Mouse (Mus musculus) kidney, postnatal 14 days (tissue): ENCODE measurements around the gene Megf6.

Source experiments
- DNase-seq: peaks from one replicate; pipeline ENCODE4 v3.0.0; 2022; ENCODE audit warnings: mixed read lengths

Megf6 gene

GRCm38 (mm10) chr4:154214075-154214474 lies 43.5 kb downstream of the Megf6 start:
- DNase-seq, result no peak

GRCm38 (mm10) chr4:154217711-154218350 lies 47.3 kb downstream of the Megf6 start:
- no peak for DNase-seq

GRCm38 (mm10) chr4:154222773-154223172 lies 52.2 kb downstream of the Megf6 start:
- DNase-seq, result peak; percentile 45

GRCm38 (mm10) chr4:154224267-154224969 lies 53.9 kb downstream of the Megf6 start:
- no peak for DNase-seq

- no peak for DNase-seq
These were observed 54.4 kb downstream of the Megf6 start for GRCm38 (mm10) chr4:154224970-154225309.

GRCm38 (mm10) chr4:154226678-154227077 lies 56.1 kb downstream of the Megf6 start:
- DNase-seq, result no peak

- no peak for DNase-seq
These were observed 57.8 kb downstream of the Megf6 start for GRCm38 (mm10) chr4:154228336-154228735.

GRCm38 (mm10) chr4:154229569-154229968 lies 59.0 kb downstream of the Megf6 start:
- no peak for DNase-seq

GRCm38 (mm10) chr4:154231380-154231779 lies 60.9 kb downstream of the Megf6 start:
- DNase-seq, result no peak

- no peak for DNase-seq
These were observed 61.8 kb downstream of the Megf6 start for GRCm38 (mm10) chr4:154232295-154232694.

- no peak for DNase-seq
These were observed 65.5 kb downstream of the Megf6 start for GRCm38 (mm10) chr4:154236001-154236400.

- DNase-seq, result no peak
These were observed 66.4 kb downstream of the Megf6 start for GRCm38 (mm10) chr4:154236893-154237292.

GRCm38 (mm10) chr4:154237306-154237705 lies 66.8 kb downstream of the Megf6 start:
- no peak for DNase-seq

GRCm38 (mm10) chr4:154239199-154239598 lies 68.7 kb downstream of the Megf6 start:
- DNase-seq, result no peak

- no peak for DNase-seq
These were observed 70.1 kb downstream of the Megf6 start for GRCm38 (mm10) chr4:154240608-154241007.

GRCm38 (mm10) chr4:154245342-154245741 lies 74.8 kb downstream of the Megf6 start:
- no peak for DNase-seq

- DNase-seq, result peak; percentile 83
These were observed 75.8 kb downstream of the Megf6 start for GRCm38 (mm10) chr4:154246115-154247040.

- no peak for DNase-seq
These were observed 76.9 kb downstream of the Megf6 start for GRCm38 (mm10) chr4:154247207-154248091.

GRCm38 (mm10) chr4:154248092-154248805 lies 77.7 kb downstream of the Megf6 start:
- DNase-seq, result no peak

- DNase-seq, result no peak
These were observed 78.8 kb downstream of the Megf6 start for GRCm38 (mm10) chr4:154249316-154249715.

GRCm38 (mm10) chr4:154252537-154253255 lies 82.2 kb downstream of the Megf6 start:
- DNase-seq, result no peak
